Mouse (Mus musculus) CD8-positive naive resting alpha-beta T cell, adult 2 months (primary cell): ENCODE results near the gene Zfp981.
"Not testable (repeated sequence)": the region's sequence is repeated elsewhere in the genome, so short reads cannot be mapped to it uniquely, and the experiment has no call there.

Experiments used
- DNase-seq, 2 experiments: peaks; one replicate each; pipeline ENCODE4 v3.0.0; 2022; ENCODE audit warnings: low read depth in 2 of 2, low spot score in 2 of 2

Gene Zfp981

GRCm38 (mm10) chr4:146501727-146502126, at the start of gene Zfp981:
Gene Zfp981 (plus strand): TSS chr4:146502027.
- not testable (repeated sequence) for DNase-seq

- not testable (repeated sequence) for DNase-seq
Observed at GRCm38 (mm10) chr4:146452576-146452975, 49.3 kb upstream of the Zfp981 start.

GRCm38 (mm10) chr4:146454170-146454569, 47.7 kb upstream of the Zfp981 start:
- not testable (repeated sequence) for DNase-seq

GRCm38 (mm10) chr4:146454896-146455295, 46.9 kb upstream of the Zfp981 start:
- DNase-seq = no peak

- no peak for DNase-seq
Observed at GRCm38 (mm10) chr4:146455321-146455721, 46.5 kb upstream of the Zfp981 start.

- DNase-seq = no peak
Observed at GRCm38 (mm10) chr4:146456061-146456726, 45.6 kb upstream of the Zfp981 start.

- no peak for DNase-seq
Observed at GRCm38 (mm10) chr4:146457126-146457525, 44.7 kb upstream of the Zfp981 start.

GRCm38 (mm10) chr4:146457720-146458119, 44.1 kb upstream of the Zfp981 start:
- DNase-seq = no peak

- DNase-seq = not testable (repeated sequence)
Observed at GRCm38 (mm10) chr4:146459822-146460221, 42.0 kb upstream of the Zfp981 start.

- DNase-seq = not testable (repeated sequence)
Observed at GRCm38 (mm10) chr4:146460685-146461084, 41.1 kb upstream of the Zfp981 start.

- not testable (repeated sequence) for DNase-seq
Observed at GRCm38 (mm10) chr4:146463649-146464351, 38.0 kb upstream of the Zfp981 start.

- not testable (repeated sequence) for DNase-seq
Observed at GRCm38 (mm10) chr4:146469984-146470383, 31.8 kb upstream of the Zfp981 start.

- DNase-seq = not testable (repeated sequence)
Observed at GRCm38 (mm10) chr4:146474181-146474580, 27.6 kb upstream of the Zfp981 start.

GRCm38 (mm10) chr4:146474716-146475676, 26.8 kb upstream of the Zfp981 start:
- DNase-seq = not testable (repeated sequence)

- DNase-seq = not testable (repeated sequence)
Observed at GRCm38 (mm10) chr4:146476260-146476659, 25.6 kb upstream of the Zfp981 start.

GRCm38 (mm10) chr4:146476959-146477358, 24.9 kb upstream of the Zfp981 start:
- not testable (repeated sequence) for DNase-seq

GRCm38 (mm10) chr4:146480376-146481096, 21.3 kb upstream of the Zfp981 start:
- not testable (repeated sequence) for DNase-seq

- not testable (repeated sequence) for DNase-seq
Observed at GRCm38 (mm10) chr4:146482546-146482945, 19.3 kb upstream of the Zfp981 start.

GRCm38 (mm10) chr4:146483571-146484280, 18.1 kb upstream of the Zfp981 start:
- not testable (repeated sequence) for DNase-seq

- not testable (repeated sequence) for DNase-seq
Observed at GRCm38 (mm10) chr4:146484676-146485075, 17.2 kb upstream of the Zfp981 start.
